Mouse (Mus musculus) testis, adult 2 months (tissue): ENCODE measurements at regions not wholly inside any gene's neighbourhood (a gene's known extent, or its start where the extent isn't known, plus 50 kb on each side); places are given as distances from the start of the nearest gene placed in this dataset.

Experiments used
- H3K27ac ChIP-seq: fragments of 200-500 bp; 2 replicates; pipeline ENCODE4 v1.5.1; 2012; ENCODE audit warnings: low read depth, low read length; ENCODE audit not compliant: control insufficient read depth, insufficient read depth
- H3K27me3 ChIP-seq: fragments of 200-500 bp; 2 replicates; pipeline ENCODE4 v1.6.1; 2012; ENCODE audit warnings: mild to moderate bottlenecking, low read length, moderate library complexity; ENCODE audit not compliant: control insufficient read depth, insufficient read depth
- H3K36me3 ChIP-seq: fragments of 200-500 bp; 2 replicates; pipeline ENCODE4 v1.6.1; 2012; ENCODE audit warnings: mild to moderate bottlenecking, low read length; ENCODE audit not compliant: control insufficient read depth, insufficient read depth
- H3K4me1 ChIP-seq: fragments of 200-500 bp; 2 replicates; pipeline ENCODE4 v1.6.1; 2012; ENCODE audit warnings: low read length; ENCODE audit not compliant: control insufficient read depth, insufficient read depth
- H3K4me3 ChIP-seq: fragments of 200-500 bp; 2 replicates; pipeline ENCODE4 v1.5.1; 2012; ENCODE audit warnings: low read depth, mild to moderate bottlenecking, low read length, moderate library complexity, mixed read lengths; ENCODE audit not compliant: control insufficient read depth
- CTCF ChIP-seq: fragments of 200-500 bp; IDR thresholded peaks from 2 replicates; pipeline ENCODE4 v1.5.1; 2012; ENCODE audit warnings: low read depth, mild to moderate bottlenecking, inconsistent platforms, low read length, moderate library complexity; ENCODE audit not compliant: control insufficient read depth, insufficient read depth, insufficient replicate concordance
- POLR2A ChIP-seq: fragments of 200-500 bp; IDR thresholded peaks from 2 replicates; pipeline ENCODE4 v1.6.1; 2012; ENCODE audit warnings: low read depth, mild to moderate bottlenecking, inconsistent platforms, low read length, moderate library complexity; ENCODE audit not compliant: control insufficient read depth

- no peaks in the 10 kb centered on the region for H3K36me3 ChIP-seq
- no peaks in the 10 kb centered on the region for H3K4me1 ChIP-seq
- H3K27ac ChIP-seq = no peak overlapping the region
- no peak overlapping the region for H3K4me3 ChIP-seq
- TF ChIP-seq POLR2A = no peak
- TF ChIP-seq CTCF = no peak
- no peaks in the 10 kb centered on the region for H3K27me3 ChIP-seq
These were observed 64.8 kb upstream of the 1600014C23Rik start for GRCm38 (mm10) chr17:45798456-45798855.

DNA sequence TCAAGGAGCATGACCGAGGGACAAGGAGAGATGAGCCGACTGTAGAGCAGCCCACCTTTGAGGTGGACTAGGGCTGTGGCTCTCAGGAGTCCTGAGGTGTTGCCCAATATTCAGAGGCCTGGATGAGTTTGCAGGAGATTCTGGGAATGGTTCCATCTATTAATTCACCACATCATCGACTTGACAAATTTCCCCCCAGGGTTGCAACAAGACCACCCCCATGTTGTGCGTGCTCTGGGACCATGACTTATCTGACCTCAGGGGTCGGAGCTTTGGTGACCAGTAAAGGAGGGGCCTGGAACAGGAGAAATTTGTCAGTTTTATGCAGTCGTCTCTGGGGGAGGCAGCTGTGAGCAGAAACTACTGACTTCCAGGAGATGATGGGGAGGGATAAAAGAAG lies 63.5 kb upstream of the 1600014C23Rik start:
- H3K4me3 ChIP-seq = no peak overlapping the region
- TF ChIP-seq CTCF (no peak), POLR2A (no peak)
- no peaks in the 10 kb centered on the region for H3K27me3 ChIP-seq
- H3K36me3 ChIP-seq = no peaks in the 10 kb centered on the region
- no peak overlapping the region for H3K27ac ChIP-seq
- H3K4me1 ChIP-seq = no peaks in the 10 kb centered on the region

- no peak overlapping the region for H3K4me3 ChIP-seq
- TF ChIP-seq POLR2A (no peak), CTCF (no peak)
- H3K27me3 ChIP-seq = no peaks in the 10 kb centered on the region
- no peaks in the 10 kb centered on the region for H3K4me1 ChIP-seq
- H3K36me3 ChIP-seq = no peaks in the 10 kb centered on the region
- H3K27ac ChIP-seq = no peak overlapping the region
These were observed 61.3 kb upstream of the 1600014C23Rik start for GRCm38 (mm10) chr17:45794926-45795325.

- Histone ChIP-seq H3K4me1 (no peaks in the 10 kb centered on the region), H3K36me3 (no peaks in the 10 kb centered on the region), H3K27ac (no peak overlapping the region), H3K27me3 (no peaks in the 10 kb centered on the region), H3K4me3 (no peak overlapping the region)
- no peak for TF ChIP-seq POLR2A
- TF ChIP-seq CTCF = no peak
These were observed 57.4 kb upstream of the 1600014C23Rik start for GRCm38 (mm10) chr17:45790959-45791520.

DNA sequence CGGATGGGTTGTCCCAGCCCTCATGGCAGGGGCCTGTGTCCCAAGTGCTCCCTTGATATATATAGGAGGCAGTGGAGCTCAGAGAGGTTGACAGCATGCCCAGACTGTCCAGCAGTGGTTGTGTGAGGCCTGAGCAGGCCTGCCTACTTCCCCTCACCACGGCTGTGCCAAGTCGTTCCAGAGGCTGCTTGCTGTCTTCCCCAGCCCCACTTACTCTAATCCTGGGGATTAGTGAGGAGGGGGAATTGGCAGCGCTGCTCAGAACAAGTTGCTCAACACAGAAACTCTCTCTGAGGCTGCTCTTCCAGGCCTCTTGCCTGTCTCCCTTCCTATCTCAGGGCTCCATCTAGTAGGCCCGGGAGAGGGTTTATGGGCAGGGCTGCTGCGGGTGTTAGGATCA lies 56.1 kb upstream of the 1600014C23Rik start:
- Histone ChIP-seq H3K4me3 (no peak overlapping the region), H3K36me3 (no peaks in the 10 kb centered on the region), H3K27me3 (no peaks in the 10 kb centered on the region), H3K4me1 (no peaks in the 10 kb centered on the region), H3K27ac (no peak overlapping the region)
- TF ChIP-seq POLR2A = no peak
- no peak for TF ChIP-seq CTCF

DNA sequence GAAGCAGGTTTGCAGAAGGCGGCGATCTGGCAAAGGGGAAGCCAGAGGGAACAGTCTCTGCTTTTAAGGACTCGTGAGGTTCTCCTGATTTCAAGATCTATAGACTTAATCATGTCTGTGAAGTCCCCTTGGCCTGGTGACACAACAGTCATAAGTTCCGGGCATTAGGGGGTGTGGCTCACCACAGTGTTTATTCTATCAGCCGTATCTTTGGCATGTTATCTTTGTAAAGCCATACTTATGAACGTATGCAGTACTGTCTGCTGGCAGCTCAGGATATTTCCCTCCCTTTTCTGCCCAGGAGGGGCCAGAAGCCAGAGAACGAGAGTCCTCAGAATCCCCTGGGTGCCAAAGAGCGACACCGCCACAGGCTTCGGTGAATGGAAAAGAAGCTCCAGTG lies 51.3 kb upstream of the 1600014C23Rik start:
- Histone ChIP-seq H3K4me1 (no peaks in the 10 kb centered on the region), H3K27ac (no peak overlapping the region), H3K4me3 (no peak overlapping the region), H3K36me3 (no peaks in the 10 kb centered on the region), H3K27me3 (no peaks in the 10 kb centered on the region)
- no peak for TF ChIP-seq POLR2A
- TF ChIP-seq CTCF = no peak

- no peaks in the 10 kb centered on the region for H3K4me1 ChIP-seq
- no peak overlapping the region for H3K4me3 ChIP-seq
- H3K27ac ChIP-seq = no peak overlapping the region
- TF ChIP-seq POLR2A (no peak), CTCF (no peak)
- H3K27me3 ChIP-seq = no peaks in the 10 kb centered on the region
- H3K36me3 ChIP-seq = no peaks in the 10 kb centered on the region
These were observed 50.9 kb upstream of the 1600014C23Rik start for GRCm38 (mm10) chr17:45784496-45784895.
